Mouse (Mus musculus): ENCODE data around the gene S100a16.

S100a16 gene

GRCm38 (mm10) chr3:90586906-90587305 lies 49.9 kb downstream of the S100a16 start:
- no peak for DNase-seq

GRCm38 (mm10) chr3:90587361-90588101 lies 50.5 kb downstream of the S100a16 start:
- no peak for DNase-seq

- no peak for DNase-seq
Observed at GRCm38 (mm10) chr3:90589390-90589789, 52.3 kb downstream of the S100a16 start.

GRCm38 (mm10) chr3:90589947-90590346 lies 52.9 kb downstream of the S100a16 start, which contains the start of gene S100a2:
S100a2 (plus strand) TSS chr3:90590247.
- DNase-seq, result no peak
